Mouse (Mus musculus): ENCODE measurements around the gene Sec1. TPM values are rescaled to one million over a fixed set of nuclear protein-coding genes. Genes with fewer than 3 reads are reported as not detected.

Sec1 gene
- polyA plus RNA-seq, 1 experiment = 0.22 TPM

DNA sequence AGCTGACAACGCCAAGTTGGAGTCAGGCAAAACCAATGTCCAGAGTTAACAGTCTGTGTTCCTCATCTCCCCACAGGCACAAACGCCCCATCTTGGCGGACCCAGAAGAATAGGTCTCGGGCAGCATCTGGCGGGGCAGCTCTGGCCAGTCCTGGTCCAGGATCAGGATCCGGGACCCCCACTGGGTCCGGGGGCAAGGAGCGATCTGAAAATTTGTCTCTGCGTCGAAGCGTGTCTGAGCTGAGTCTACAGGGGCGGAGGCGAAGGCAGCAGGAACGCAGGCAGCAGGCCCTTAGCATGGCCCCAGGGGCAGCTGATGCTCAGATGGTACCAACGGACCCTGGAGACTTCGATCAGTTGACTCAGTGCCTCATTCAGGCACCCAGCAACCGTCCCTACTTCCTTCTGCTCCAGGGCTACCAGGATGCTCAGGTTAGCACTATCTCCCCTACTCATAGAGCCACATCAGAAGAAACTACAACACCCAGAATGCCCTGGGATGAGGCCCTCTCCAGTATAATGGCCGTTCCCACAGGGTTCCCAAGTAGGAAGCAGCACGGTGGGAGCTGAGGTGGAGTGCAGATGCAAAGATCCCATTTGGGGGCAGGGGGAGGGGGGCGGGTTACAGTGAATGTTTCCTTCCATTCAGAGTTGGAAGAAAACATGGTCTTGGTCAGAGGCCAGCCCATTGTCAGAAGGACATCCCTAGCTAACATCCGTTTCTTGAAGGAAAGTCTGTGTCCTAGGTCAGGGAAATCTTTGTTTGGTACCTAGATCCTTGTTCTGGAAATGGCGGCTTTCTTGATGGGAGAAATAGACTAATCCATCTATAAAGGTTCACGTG is 63.9 kb downstream of the Sec1 start:
- TF ChIP-seq POLR2A (IDR thresholded peaks at IDR 0.05; ENCODE audit: low read depth, low read length) = no peak
- no peak for TF ChIP-seq CTCF (IDR thresholded peaks at IDR 0.05; ENCODE audit: extremely low read depth, insufficient read length, insufficient replicate concordance, low read depth, low read length)
- H3K4me3 ChIP-seq (ENCODE audit: low read depth, low read length) = no peak overlapping the region
- no peak overlapping the region for H3K27ac ChIP-seq (ENCODE audit: insufficient read depth, low read depth, low read length)
- no peaks in the 10 kb centered on the region for H3K36me3 ChIP-seq (ENCODE audit: control insufficient read depth, insufficient read depth, low read length)
- H3K27me3 ChIP-seq (ENCODE audit: control insufficient read depth, insufficient read depth, low read length) = peaks cover 35% of the 10 kb centered on the region
- H3K4me1 ChIP-seq (ENCODE audit: control insufficient read depth, insufficient read depth, insufficient read length, low read length) = peaks cover 2% of the 10 kb centered on the region
- 81% methylated on average over 23 of the region's 23 CpGs for WGBS

- WGBS = 2% methylated on average over 104 of the region's 105 CpGs
- Histone ChIP-seq H3K36me3 (ENCODE audit: control insufficient read depth, insufficient read depth, low read length) (no peaks in the 10 kb centered on the region), H3K27me3 (ENCODE audit: control insufficient read depth, insufficient read depth, low read length) (peaks cover 35% of the 10 kb centered on the region), H3K27ac (ENCODE audit: insufficient read depth, low read depth, low read length) (peak overlapping the region; percentile 17; the same call in 1 of the 2 replicates), H3K4me3 (ENCODE audit: low read depth, low read length) (peak overlapping the region; percentile 59), H3K4me1 (ENCODE audit: control insufficient read depth, insufficient read depth, insufficient read length, low read length) (no peaks in the 10 kb centered on the region; the same call in 1 of the 2 replicates)
- no peak; the same call in 1 of the 2 replicates for TF ChIP-seq POLR2A (IDR thresholded peaks at IDR 0.05; ENCODE audit: low read depth, low read length)
- peak; percentile 87 for TF ChIP-seq CTCF (IDR thresholded peaks at IDR 0.05; ENCODE audit: extremely low read depth, insufficient read length, insufficient replicate concordance, low read depth, low read length)
Measured at GRCm38 (mm10) chr7:45628364-45629294, 65.6 kb downstream of the Sec1 start.

Other genes with a start within 250 kb of the Sec1 start
- gene Ftl1, start 234.5 kb downstream of the Sec1 start, polyA plus RNA-seq (2012; rRNA removed) = 1,857 and 2,336 TPM in 2 replicates
- gene Bax, start 227.5 kb downstream of the Sec1 start, polyA plus RNA-seq (2012; rRNA removed) = 57.1 and 105 TPM in 2 replicates
- 0.09 TPM in 1 of 2 replicates, not detected in the other for gene Tulp2, start 212.5 kb downstream of the Sec1 start, polyA plus RNA-seq (2012; rRNA removed)
- gene Gm45808, start 207.6 kb downstream of the Sec1 start, polyA plus RNA-seq (2012; rRNA removed) = 0.23 TPM in 1 of 2 replicates, not detected in the other
- 0.34 and 0.41 TPM in 2 replicates for gene Dhdh, start 205.6 kb downstream of the Sec1 start, polyA plus RNA-seq (2012; rRNA removed)
- gene Nucb1, start 184.0 kb downstream of the Sec1 start, polyA plus RNA-seq (2012; rRNA removed) = 143 and 456 TPM in 2 replicates
- gene Ppp1r15a, start 168.1 kb downstream of the Sec1 start, polyA plus RNA-seq (2012; rRNA removed) = 15.3 and 15.9 TPM in 2 replicates
- 4.7 and 4.9 TPM in 2 replicates for gene Plekha4, start 168.1 kb downstream of the Sec1 start, polyA plus RNA-seq (2012; rRNA removed)
- 0.20 and 0.25 TPM in 2 replicates for gene Hsd17b14, start 139.5 kb downstream of the Sec1 start, polyA plus RNA-seq (2012; rRNA removed)
- gene Bcat2, start 124.2 kb downstream of the Sec1 start, polyA plus RNA-seq (2012; rRNA removed) = 26.3 and 41.8 TPM in 2 replicates
- gene Fgf21, start 78.9 kb downstream of the Sec1 start, polyA plus RNA-seq (2012; rRNA removed) = 0.29 and 4.2 TPM in 2 replicates
- 1.7 and 2.5 TPM in 2 replicates for gene Fut1, start 77.1 kb downstream of the Sec1 start, polyA plus RNA-seq (2012; rRNA removed)
- gene Izumo1, start 72.6 kb downstream of the Sec1 start, polyA plus RNA-seq (2012; rRNA removed) = 0.24 and 0.25 TPM in 2 replicates
- 7.2 and 11.6 TPM in 2 replicates for gene Rasip1, start 66.9 kb downstream of the Sec1 start, polyA plus RNA-seq (2012; rRNA removed)
- 0.63 and 0.84 TPM in 2 replicates for gene Mamstr, start 54.4 kb downstream of the Sec1 start, polyA plus RNA-seq (2012; rRNA removed)
- gene Fut2, start 28.0 kb downstream of the Sec1 start, polyA plus RNA-seq (2012; rRNA removed) = 1.2 and 18.4 TPM in 2 replicates
- 0.39 and 0.47 TPM in 2 replicates for gene Ntn5, start 10.4 kb downstream of the Sec1 start, polyA plus RNA-seq (2012; rRNA removed)
- 2.1 and 2.3 TPM in 2 replicates for gene Car11, start 5.4 kb upstream of the Sec1 start, polyA plus RNA-seq (2012; rRNA removed)
- 8.9 and 13.1 TPM in 2 replicates for gene Dbp, start 10.7 kb upstream of the Sec1 start, polyA plus RNA-seq (2012; rRNA removed)
- gene Rpl18, start 21.1 kb upstream of the Sec1 start, polyA plus RNA-seq (2012; rRNA removed) = 820 and 1,370 TPM in 2 replicates
- gene Sphk2, start 23.6 kb upstream of the Sec1 start, polyA plus RNA-seq (2012; rRNA removed) = 87.3 and 164 TPM in 2 replicates
- 64.5 and 102 TPM in 2 replicates for gene Fam83e, start 26.8 kb upstream of the Sec1 start, polyA plus RNA-seq (2012; rRNA removed)
- 0.20 and 0.38 TPM in 2 replicates for gene Spaca4, start 31.4 kb upstream of the Sec1 start, polyA plus RNA-seq (2012; rRNA removed)
- 1.9 and 2.1 TPM in 2 replicates for gene Lmtk3, start 89.3 kb upstream of the Sec1 start, polyA plus RNA-seq (2012; rRNA removed)
- 139 and 454 TPM in 2 replicates for gene Sult2b1, start 90.3 kb upstream of the Sec1 start, polyA plus RNA-seq (2012; rRNA removed)
- 19.2 and 51.4 TPM in 2 replicates for gene Cyth2, start 120.2 kb upstream of the Sec1 start, polyA plus RNA-seq (2012; rRNA removed)
- 0.08 and 0.28 TPM in 2 replicates for gene Kcnj14, start 130.4 kb upstream of the Sec1 start, polyA plus RNA-seq (2012; rRNA removed)
- gene Grwd1, start 136.5 kb upstream of the Sec1 start, polyA plus RNA-seq (2012; rRNA removed) = 8.5 and 10.1 TPM in 2 replicates
- 178 and 333 TPM in 2 replicates for gene Kdelr1, start 178.4 kb upstream of the Sec1 start, polyA plus RNA-seq (2012; rRNA removed)
- 5.5 and 10.4 TPM in 2 replicates for gene Grin2d, start 184.0 kb upstream of the Sec1 start, polyA plus RNA-seq (2012; rRNA removed)
- gene Syngr4, start 202.3 kb upstream of the Sec1 start, polyA plus RNA-seq (2012; rRNA removed) = 0.41 TPM in 1 of 2 replicates, not detected in the other
- 30.9 and 46.4 TPM in 2 replicates for gene Tmem143, start 202.5 kb upstream of the Sec1 start, polyA plus RNA-seq (2012; rRNA removed)
- 49.1 and 49.5 TPM in 2 replicates for gene Emp3, start 227.0 kb upstream of the Sec1 start, polyA plus RNA-seq (2012; rRNA removed)
- 8.0 and 8.9 TPM in 2 replicates for gene Ccdc114, start 229.7 kb upstream of the Sec1 start, polyA plus RNA-seq (2012; rRNA removed)